Mouse (Mus musculus) CH12.LX (cell line): ENCODE measurements around the gene Zfr2.

Experiments used
- CTCF ChIP-seq, 2 experiments: IDR thresholded peaks in 1 of 2; conservative IDR thresholded peaks in 1 of 2; 2 replicates each; pipeline ENCODE4 v1.5.1; 2011 to 2012; ENCODE audit warnings: low read depth in 2 of 2, low read length in 2 of 2, improper control_type of control experiment in 1 of 2, inconsistent platforms in 1 of 2, mild to moderate bottlenecking in 1 of 2, moderate library complexity in 1 of 2
- MAZ ChIP-seq: IDR thresholded peaks from 2 replicates; pipeline ENCODE4 v1.6.1; 2012; ENCODE audit warnings: low read depth, mild to moderate bottlenecking, inconsistent platforms, low read length, improper control_type of control experiment, moderate library complexity
- MYC ChIP-seq: IDR thresholded peaks from 2 replicates; pipeline ENCODE4 v1.6.1; 2011; ENCODE audit warnings: low read depth, mild to moderate bottlenecking, improper control_type of control experiment, low read length

DNA sequence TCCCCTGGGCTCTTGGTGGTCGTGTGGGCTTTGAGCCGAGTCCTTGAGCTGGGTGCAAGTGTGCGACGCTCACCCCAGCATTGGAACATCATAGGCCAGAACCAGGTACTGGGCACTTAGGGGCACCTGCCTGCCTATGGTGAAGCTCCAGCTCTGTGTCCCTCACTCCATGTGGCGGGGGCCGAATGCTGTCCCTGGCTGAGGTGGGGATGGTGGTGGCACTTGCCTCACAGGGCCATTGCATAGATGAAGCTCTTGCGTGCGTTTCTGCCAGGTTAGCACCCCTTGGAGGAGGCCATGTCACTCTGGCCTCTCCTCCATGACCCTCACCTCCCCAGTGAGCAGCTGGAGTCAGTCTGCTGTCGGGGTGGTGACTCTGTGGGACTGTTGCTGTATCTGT, 45.8 kb upstream of the Zfr2 start:
- TF ChIP-seq MYC, result no peak
- no peak for TF ChIP-seq MAZ
- no peak for TF ChIP-seq CTCF (conservative IDR thresholded peaks at IDR 0.05 in 1 of 2, IDR thresholded peaks at IDR 0.05 in 1 of 2; ENCODE audit: low read depth in 2 of 2, low read length in 2 of 2)
